Mouse (Mus musculus): ENCODE results near the gene Ifnk. TPM values are rescaled to one million over a fixed set of nuclear protein-coding genes. Genes with fewer than 3 reads are reported as not detected.

Gene Ifnk
- total RNA-seq, 2 experiments from 2014 or later = not detected

DNA sequence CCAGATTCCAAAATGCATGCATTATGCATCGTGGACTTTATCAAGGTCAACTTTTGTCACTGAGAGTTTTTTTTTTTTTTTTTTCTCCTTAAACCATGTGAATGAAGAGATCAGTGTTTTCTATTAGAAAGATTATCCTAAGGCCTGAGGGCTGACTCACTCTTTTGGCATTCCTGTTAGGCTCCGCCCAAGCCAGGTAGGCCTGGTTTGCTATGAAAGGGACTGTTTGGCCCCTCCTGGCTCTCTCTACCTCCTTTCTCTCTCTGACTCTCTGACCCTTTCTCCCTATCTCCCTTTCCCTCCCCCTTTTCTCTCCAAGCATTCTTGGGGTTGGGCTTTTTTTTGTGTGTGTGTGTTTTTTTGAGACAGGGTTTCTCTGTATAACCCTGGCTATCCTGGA, 23.7 kb downstream of the Ifnk start:
- ATAC-seq (replicated peaks; ENCODE audit: low FRiP score, low TSS enrichment, poor library complexity, severe bottlenecking) = no peak

DNA sequence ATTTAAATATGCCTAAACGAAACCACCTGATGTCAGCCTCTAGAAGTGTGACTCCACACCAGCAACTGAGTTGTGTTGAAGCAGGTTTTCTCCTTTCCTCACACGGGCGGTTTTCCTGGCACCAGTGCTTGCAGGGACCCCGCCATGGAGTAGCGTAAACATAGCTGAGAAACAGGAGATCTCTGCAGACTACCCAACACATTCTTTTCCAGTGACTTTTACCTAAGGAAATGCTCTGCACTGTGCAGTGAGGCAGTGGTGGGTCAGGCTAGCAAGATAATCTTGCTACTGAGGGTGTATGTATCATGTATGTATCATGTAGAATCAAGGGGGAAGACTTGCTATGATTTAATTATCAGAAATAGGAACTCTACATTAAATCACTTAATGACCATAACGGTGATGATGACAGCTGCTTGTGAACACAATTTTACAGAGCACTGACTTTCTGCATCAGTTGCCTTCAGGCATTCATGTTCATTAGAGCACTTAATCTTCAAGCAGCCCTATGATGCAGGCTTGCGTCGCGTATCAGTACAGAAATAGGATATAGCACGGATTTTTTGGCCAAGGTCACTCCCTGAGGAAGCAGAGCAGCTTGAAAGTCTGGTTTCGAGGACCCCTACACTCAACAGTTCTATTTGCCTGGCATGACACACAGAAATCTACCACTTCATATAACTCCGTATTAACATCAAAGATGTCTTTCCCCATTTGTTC, 26.2 kb downstream of the Ifnk start:
- ATAC-seq (replicated peaks; ENCODE audit: low FRiP score, low TSS enrichment, poor library complexity, severe bottlenecking) = no peak

DNA sequence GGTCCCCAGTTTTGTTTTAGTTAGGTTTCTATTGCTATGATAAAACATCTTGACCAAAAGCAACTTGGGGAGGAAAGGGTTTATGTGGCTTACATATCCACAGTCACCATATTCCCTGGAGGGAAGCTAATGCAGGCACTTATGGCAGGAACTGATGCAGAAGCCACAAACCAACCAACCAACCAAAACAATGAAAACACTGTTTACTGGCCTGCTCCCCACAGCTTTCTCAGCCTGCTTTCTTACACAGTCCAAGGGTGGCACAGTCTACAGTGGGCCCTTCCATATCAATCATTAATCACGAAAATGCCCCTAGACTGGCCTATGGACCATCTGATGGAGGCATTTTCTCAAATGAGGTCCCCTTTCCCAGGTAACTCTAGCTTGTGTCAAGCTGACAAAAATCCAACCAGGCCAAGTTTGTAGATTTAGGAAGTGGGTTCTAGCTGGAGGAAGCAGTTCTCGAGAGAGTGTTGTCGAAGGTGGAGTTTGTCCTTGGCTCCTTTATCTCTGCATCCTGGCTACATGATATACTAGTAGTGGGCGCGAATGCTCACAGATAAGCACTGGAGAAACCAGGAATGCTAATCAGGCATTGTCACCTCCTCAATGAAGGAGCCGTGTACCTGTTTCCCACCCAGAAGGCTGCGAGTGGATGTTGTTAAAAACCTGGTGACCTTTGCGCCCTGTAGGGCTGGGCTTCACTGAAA, 35.9 kb downstream of the Ifnk start:
- peak; percentile 32 for ATAC-seq (replicated peaks; ENCODE audit: low FRiP score, low TSS enrichment, poor library complexity, severe bottlenecking)

DNA sequence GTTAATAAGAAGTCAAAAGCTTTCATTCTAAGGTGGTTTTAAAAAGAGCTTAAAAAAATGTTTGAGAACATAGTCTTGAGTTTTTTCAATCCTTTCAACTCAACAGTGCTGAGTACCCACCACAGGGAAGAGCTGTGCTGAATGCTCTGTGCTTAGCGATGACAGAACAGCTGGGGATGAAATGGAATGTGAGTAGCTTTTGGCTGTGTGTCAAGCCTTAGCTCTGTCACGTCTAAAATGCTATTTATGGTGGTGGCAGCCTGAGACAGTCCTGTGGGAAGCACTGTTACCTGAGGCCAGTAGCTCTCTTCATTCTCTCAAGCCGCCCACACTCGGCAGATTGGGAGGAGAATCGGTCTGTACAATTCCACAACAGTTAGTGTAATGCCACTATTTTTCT, 37.9 kb downstream of the Ifnk start:
- no peak for ATAC-seq (replicated peaks; ENCODE audit: low FRiP score, low TSS enrichment, poor library complexity, severe bottlenecking)

DNA sequence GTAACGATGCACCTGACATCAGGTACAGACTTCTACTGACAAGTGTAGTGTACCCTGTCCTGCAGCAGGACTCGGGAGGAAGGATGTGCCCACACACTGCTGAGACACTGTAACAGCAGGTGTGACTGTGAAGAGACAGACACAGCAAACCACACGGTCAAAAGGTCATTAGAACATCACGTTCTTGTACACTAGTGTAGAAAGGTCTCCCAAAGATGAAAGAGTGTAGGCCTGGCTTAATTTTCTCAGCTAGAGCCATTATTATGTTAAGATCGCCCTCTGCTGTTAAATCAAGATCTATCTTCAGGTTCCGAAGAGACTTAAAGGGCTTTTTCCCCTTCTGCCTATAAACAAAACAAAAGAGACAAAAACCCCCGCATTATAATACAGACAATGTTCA, 40.9 kb downstream of the Ifnk start:
- no peak for ATAC-seq (replicated peaks; ENCODE audit: low FRiP score, low TSS enrichment, poor library complexity, severe bottlenecking)

DNA sequence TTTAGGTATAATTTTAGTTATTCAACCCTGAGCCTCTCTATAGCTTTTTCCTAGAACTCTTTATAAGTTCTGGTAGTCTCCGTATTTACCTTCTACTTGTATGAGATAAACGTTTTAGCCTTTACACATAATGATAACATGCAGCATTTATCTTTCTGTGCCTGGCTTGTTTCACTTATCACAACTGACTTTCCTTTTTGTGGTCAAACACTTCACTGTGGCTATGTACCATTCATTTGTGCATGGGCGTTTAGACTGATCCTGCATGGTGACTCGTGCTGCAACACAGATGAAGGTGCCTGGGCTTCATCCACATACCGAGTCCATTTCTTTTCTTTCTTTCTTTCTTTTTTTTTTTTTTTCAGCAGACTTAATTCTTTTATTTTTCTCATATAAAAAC, 49.8 kb downstream of the Ifnk start:
- ATAC-seq (replicated peaks; ENCODE audit: low FRiP score, low TSS enrichment, poor library complexity, severe bottlenecking) = peak; percentile 94

Other genes starting within 250 kb of the Ifnk start
- gene Mob3b, start 5.4 kb downstream of the Ifnk start, total RNA-seq (2014; fragmentation: Nextera tagmentation) = 2.1 and 6.6 TPM in 2 replicates
- gene Mob3b, start 5.4 kb downstream of the Ifnk start, total RNA-seq (2017) = 2.2 and 3.1 TPM in 2 replicates
- 11.0 and 23.3 TPM in 2 replicates for gene C9orf72, start 74.1 kb downstream of the Ifnk start, total RNA-seq (2014; fragmentation: Nextera tagmentation)
- gene C9orf72, start 74.1 kb downstream of the Ifnk start, total RNA-seq (2017) = 9.1 and 13.8 TPM in 2 replicates